Mouse (Mus musculus) liver, embryonic 14.5 days (tissue): ENCODE data around the gene Ikbkg.

Experiments
- CTCF ChIP-seq: IDR thresholded peaks from 2 replicates; pipeline ENCODE4 v1.5.1; 2016; ENCODE audit warnings: antibody characterized with exemption, low read depth, control low read depth
- EP300 ChIP-seq: IDR thresholded peaks from 2 replicates; pipeline ENCODE4 v1.6.1; 2016; ENCODE audit warnings: antibody characterized with exemption, low read depth

- no peak for TF ChIP-seq CTCF
- peak; percentile 69 for TF ChIP-seq EP300
Measured at GRCm38 (mm10) chrX:74384451-74384850, 8.6 kb upstream of the Ikbkg start.
